Mouse (Mus musculus) c-Kit-negative CD71-positive TER-119-positive erythroid progenitor cells, embryonic 14.5 days (primary cell): ENCODE results near the gene Gm5128.
"Not testable (repeated sequence)": the region's sequence is repeated elsewhere in the genome, so short reads cannot be mapped to it uniquely, and the experiment has no call there.

Experiments used
- DNase-seq: peaks from one replicate; pipeline ENCODE4 v3.0.0-alpha.2; 2013; ENCODE audit warnings: low read depth, low spot score

The Gm5128 gene

GRCm38 (mm10) chrX:135372984-135373383 lies at the start of gene Gm5128:
Gene Gm5128 (plus strand): TSS chrX:135373284.
- DNase-seq = not testable (repeated sequence)

- not testable (repeated sequence) for DNase-seq
These were observed 12.4 kb upstream of the Gm5128 start for GRCm38 (mm10) chrX:135360685-135361084.

DNA sequence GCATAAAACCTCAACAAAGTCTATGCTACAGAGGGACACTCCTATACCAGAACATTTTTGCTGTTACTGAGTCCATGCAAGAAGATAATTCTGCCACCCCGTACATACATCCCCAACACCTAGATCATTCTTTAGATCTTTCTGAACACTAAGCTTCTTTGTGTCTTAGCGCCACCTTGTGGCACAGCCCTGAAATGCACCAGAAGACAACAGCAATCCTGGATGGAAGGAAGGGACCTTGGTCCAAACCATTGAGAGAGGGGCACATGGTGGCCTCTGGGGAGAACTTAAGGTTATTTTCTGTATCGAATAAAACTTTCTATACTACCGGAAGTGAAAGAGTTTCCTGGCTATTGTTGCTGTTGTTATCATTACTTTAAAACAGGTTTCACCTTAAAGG lies 11.1 kb upstream of the Gm5128 start:
- DNase-seq = not testable (repeated sequence)

DNA sequence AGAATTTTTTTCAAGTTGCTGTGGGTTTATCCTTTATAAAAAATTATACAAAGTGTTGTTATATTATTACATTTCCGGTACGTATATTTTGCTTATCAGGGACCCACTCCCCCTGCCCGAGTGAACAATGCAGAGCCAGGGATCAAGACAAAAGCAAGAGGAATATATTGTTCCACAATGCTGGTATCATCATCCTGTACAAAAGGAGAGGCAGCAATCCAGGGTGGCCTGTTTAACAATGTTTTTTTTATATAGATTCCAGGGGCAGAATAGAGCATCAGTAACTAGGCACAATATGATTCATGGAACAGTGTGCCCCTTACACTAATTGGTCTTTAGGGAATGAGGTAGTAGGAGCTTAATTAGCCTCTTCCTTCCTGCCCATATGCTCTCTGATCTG lies 30.5 kb downstream of the Gm5128 start:
- not testable (repeated sequence) for DNase-seq

DNA sequence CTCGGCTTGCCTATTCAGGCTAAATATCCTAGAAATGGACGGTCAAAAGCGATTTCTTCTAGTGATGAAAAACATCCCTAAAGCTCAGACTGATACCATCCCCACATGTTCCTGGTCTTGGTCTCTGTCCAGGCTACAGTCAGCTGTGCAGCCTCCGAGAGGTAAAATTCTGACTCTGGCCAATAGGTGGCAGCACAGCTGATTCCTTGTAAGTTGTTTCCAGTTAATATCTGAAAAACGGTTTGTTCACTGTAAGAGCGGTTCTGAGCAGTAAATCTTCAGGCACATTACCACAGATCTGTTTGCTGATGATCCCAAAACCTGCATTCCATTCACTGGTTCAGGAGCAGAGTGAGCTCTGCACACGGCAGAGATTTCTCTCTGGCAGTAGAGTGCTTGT lies 48.1 kb downstream of the Gm5128 start:
- DNase-seq = not testable (repeated sequence)

- DNase-seq = not testable (repeated sequence)
These were observed 48.7 kb downstream of the Gm5128 start for GRCm38 (mm10) chrX:135421824-135422223.

GRCm38 (mm10) chrX:135422473-135422872 lies 49.4 kb downstream of the Gm5128 start:
- DNase-seq = not testable (repeated sequence)
